Mouse (Mus musculus) MEL (cell line): ENCODE results near the gene Abhd12b. TPM values are rescaled to one million over a fixed set of nuclear protein-coding genes. Genes with fewer than 3 reads are reported as not detected.

ENCODE experiments used
- DNase-seq: peaks from one replicate; pipeline ENCODE4 v3.0.0; 2011; ENCODE audit warnings: low read depth, low spot score
- H3K27ac ChIP-seq: 2 replicates; pipeline ENCODE4 v1.5.1; 2012; ENCODE audit warnings: low read depth, mild to moderate bottlenecking, control low read depth, low read length, moderate library complexity; ENCODE audit not compliant: control insufficient read depth
- H3K27me3 ChIP-seq, 2 experiments: fragments of 150-350 bp in 1 of 2; sonication (generic) in 1 of 2; 2 replicates each; pipeline ENCODE4 v1.6.1; 2012; ENCODE audit warnings: low read length in 2 of 2, mild to moderate bottlenecking in 2 of 2, improper control_type of control experiment in 1 of 2, moderate library complexity in 1 of 2; ENCODE audit not compliant: insufficient read depth in 2 of 2, control insufficient read depth in 1 of 2
- H3K36me3 ChIP-seq, 2 experiments: 2 replicates each; pipeline ENCODE4 v1.6.1; 2012 to 2014; ENCODE audit warnings: low read length in 2 of 2, improper control_type of control experiment in 1 of 2, inconsistent platforms in 1 of 2, mild to moderate bottlenecking in 1 of 2; ENCODE audit not compliant: insufficient read depth in 2 of 2, control insufficient read depth in 1 of 2
- H3K4me1 ChIP-seq, 2 experiments: fragments of 150-350 bp in 1 of 2; sonication (generic) in 1 of 2; 2 replicates each; pipeline ENCODE4 v1.6.1; 2012; ENCODE audit warnings: low read length in 2 of 2, improper control_type of control experiment in 1 of 2, mild to moderate bottlenecking in 1 of 2; ENCODE audit not compliant: insufficient read depth in 2 of 2, control insufficient read depth in 1 of 2
- H3K4me3 ChIP-seq, 2 experiments: fragments of 150-350 bp in 1 of 2; sonication (generic) in 1 of 2; 2 replicates each; pipeline ENCODE4 v1.5.1; 2012; ENCODE audit warnings: low read depth in 2 of 2, low read length in 2 of 2, mild to moderate bottlenecking in 2 of 2, moderate library complexity in 2 of 2, control low read depth in 1 of 2, improper control_type of control experiment in 1 of 2; ENCODE audit not compliant: control insufficient read depth in 1 of 2, insufficient read depth in 1 of 2
- H3K79me2 ChIP-seq: 2 replicates; pipeline ENCODE4 v1.6.1; 2012; ENCODE audit warnings: mild to moderate bottlenecking, low read length, moderate library complexity; ENCODE audit not compliant: control insufficient read depth, poor library complexity, insufficient read depth
- H3K9ac ChIP-seq: 2 replicates; pipeline ENCODE4 v1.6.1; 2012; ENCODE audit warnings: low read depth, mild to moderate bottlenecking, control low read depth, low read length, moderate library complexity; ENCODE audit not compliant: control insufficient read depth, poor library complexity, severe bottlenecking
- H3K9me3 ChIP-seq: fragments of 150-350 bp; sonication (generic); replicated peaks from 2 replicates; pipeline ENCODE4 v1.6.1; 2012; ENCODE audit warnings: mild to moderate bottlenecking, low read length, improper control_type of control experiment, moderate library complexity; ENCODE audit not compliant: insufficient read depth
- CTCF ChIP-seq, 3 experiments: IDR thresholded peaks in 2 of 3; conservative IDR thresholded peaks in 1 of 3; 2 replicates each; pipeline ENCODE4 v1.5.1; 2011 to 2012; ENCODE audit warnings: low read length in 3 of 3, low read depth in 2 of 3, mild to moderate bottlenecking in 2 of 3, improper control_type of control experiment in 1 of 3, inconsistent platforms in 1 of 3, mixed read lengths in 1 of 3, moderate library complexity in 1 of 3; ENCODE audit not compliant: control insufficient read depth in 1 of 3, insufficient read depth in 1 of 3, poor library complexity in 1 of 3, severe bottlenecking in 1 of 3
- E2F4 ChIP-seq: IDR thresholded peaks from 2 replicates; pipeline ENCODE4 v1.6.1; 2011; ENCODE audit warnings: low read depth, low read length, improper control_type of control experiment, borderline replicate concordance
- ELF1 ChIP-seq: IDR thresholded peaks from 2 replicates; pipeline ENCODE4 v1.6.1; 2014; ENCODE audit warnings: low read depth, mild to moderate bottlenecking, inconsistent platforms, low read length, improper control_type of control experiment, moderate library complexity
- EP300 ChIP-seq, 2 experiments: IDR thresholded peaks; 2 replicates each; pipeline ENCODE4 v1.6.1; 2011; ENCODE audit warnings: improper control_type of control experiment in 2 of 2, low read length in 2 of 2, low read depth in 1 of 2, mild to moderate bottlenecking in 1 of 2
- GATA1 ChIP-seq: IDR thresholded peaks from 2 replicates; pipeline ENCODE4 v1.6.1; 2011; ENCODE audit warnings: low read depth, low read length, improper control_type of control experiment
- NELFE ChIP-seq: IDR thresholded peaks from 2 replicates; pipeline ENCODE4 v1.6.1; 2011; ENCODE audit warnings: low read depth, low read length, improper control_type of control experiment
- POLR2A ChIP-seq, 2 experiments: IDR thresholded peaks; 2 replicates each; pipeline ENCODE4 v1.6.1; 2011 to 2012; ENCODE audit warnings: low read length in 2 of 2, mild to moderate bottlenecking in 2 of 2, control low read depth in 1 of 2, improper control_type of control experiment in 1 of 2, low read depth in 1 of 2, moderate library complexity in 1 of 2; ENCODE audit not compliant: control insufficient read depth in 1 of 2, insufficient read depth in 1 of 2, poor library complexity in 1 of 2
- POLR2AphosphoS2 ChIP-seq: IDR thresholded peaks from 2 replicates; pipeline ENCODE4 v1.6.1; 2011; ENCODE audit warnings: low read length, improper control_type of control experiment
- SIN3A ChIP-seq: IDR thresholded peaks from 2 replicates; pipeline ENCODE4 v1.6.1; 2012; ENCODE audit warnings: low read length, improper control_type of control experiment, inconsistent platforms
- SMC3 ChIP-seq: IDR thresholded peaks from 2 replicates; pipeline ENCODE4 v1.6.1; 2011; ENCODE audit warnings: low read depth, low read length, improper control_type of control experiment
- TBP ChIP-seq: IDR thresholded peaks from 2 replicates; pipeline ENCODE4 v1.8.0; 2011; ENCODE audit warnings: low read depth, low read length, improper control_type of control experiment
- polyA plus RNA-seq, 2 experiments: library from polyadenylated mRNA; stranded (reverse) in 1 of 2; unstranded in 1 of 2; fragments of >175 nt in 1 of 2; fragments of >200 nt in 1 of 2; gene quantifications; 2 replicates each; pipeline versions ENCODE4 v1.2.1 to v1.2.4; 2012; ENCODE audit warnings: low replicate concordance in 2 of 2, low read depth in 1 of 2; ENCODE audit not compliant: insufficient read length in 2 of 2, insufficient read depth in 1 of 2, missing spikeins in 1 of 2
- total RNA-seq: library from RNA; depleted of rRNA; stranded (reverse); fragments of 300-350 nt; gene quantifications from 2 replicates; pipeline ENCODE4 v1.2.3, GENCODE M21; 2012

The Abhd12b gene
- total and polyA plus RNA-seq, 3 experiments = not detected

GRCm38 (mm10) chr12:70196341-70196740, 42.4 kb downstream of the Abhd12b start:
- no peak for DNase-seq
- no peaks in the 10 kb centered on the region for H3K9me3 ChIP-seq
- H3K27me3 ChIP-seq = no peaks in the 10 kb centered on the region
- H3K4me1 ChIP-seq = no peaks in the 10 kb centered on the region
- no peak overlapping the region for H3K9ac ChIP-seq
- no peaks in the 10 kb centered on the region for H3K36me3 ChIP-seq
- TF ChIP-seq EP300 (IDR thresholded peaks at IDR 0.05; ENCODE audit: low read depth in 1 of 2, low read length in 2 of 2) = no peak
- no peak for TF ChIP-seq E2F4
- no peak for TF ChIP-seq POLR2A (IDR thresholded peaks at IDR 0.05; ENCODE audit: control insufficient read depth in 1 of 2, insufficient read depth in 1 of 2, low read depth in 1 of 2, low read length in 2 of 2, poor library complexity in 1 of 2)
- TF ChIP-seq, all 39 proteins: peak for 0
- Histone ChIP-seq H3K27ac (no peak overlapping the region), H3K4me3 (no peak overlapping the region), H3K79me2 (no peaks in the 10 kb centered on the region)

GRCm38 (mm10) chr12:70201926-70202529, 48.1 kb downstream of the Abhd12b start:
- peak; percentile 77 for DNase-seq
- H3K79me2 ChIP-seq = no peaks in the 10 kb centered on the region
- TF ChIP-seq EP300 (IDR thresholded peaks at IDR 0.05; ENCODE audit: low read depth in 1 of 2, low read length in 2 of 2) = 0 out of 4 replicates have a peak, but pooled peaks have one; percentile 15 to 26
- TF ChIP-seq SMC3 = peak; percentile 6; the same call in 1 of the 2 replicates
- peak in 1 of 3 experiments; percentile 26; a peak in 3 of 6 replicates for TF ChIP-seq CTCF (IDR thresholded peaks at IDR 0.05 in 2 of 3, conservative IDR thresholded peaks at IDR 0.05 in 1 of 3; ENCODE audit: control insufficient read depth in 1 of 3, insufficient read depth in 1 of 3, low read depth in 2 of 3, low read length in 3 of 3, poor library complexity in 1 of 3, severe bottlenecking in 1 of 3)
- 0 out of 2 replicates have a peak, but pooled peaks have one; percentile 18 for TF ChIP-seq TBP
- TF ChIP-seq NELFE = no peak
- TF ChIP-seq SIN3A = no peak
- TF ChIP-seq, all 39 proteins: peak for 4
- Histone ChIP-seq H3K36me3 (no peaks in the 10 kb centered on the region), H3K4me3 (no peak overlapping the region), H3K9ac (no peak overlapping the region), H3K9me3 (no peaks in the 10 kb centered on the region), H3K27ac (no peak overlapping the region), H3K4me1 (peaks cover 0 to 3% of the 10 kb centered on the region in 2 experiments; a peak in 1 of 4 replicates), H3K27me3 (no peaks in the 10 kb centered on the region)

DNA sequence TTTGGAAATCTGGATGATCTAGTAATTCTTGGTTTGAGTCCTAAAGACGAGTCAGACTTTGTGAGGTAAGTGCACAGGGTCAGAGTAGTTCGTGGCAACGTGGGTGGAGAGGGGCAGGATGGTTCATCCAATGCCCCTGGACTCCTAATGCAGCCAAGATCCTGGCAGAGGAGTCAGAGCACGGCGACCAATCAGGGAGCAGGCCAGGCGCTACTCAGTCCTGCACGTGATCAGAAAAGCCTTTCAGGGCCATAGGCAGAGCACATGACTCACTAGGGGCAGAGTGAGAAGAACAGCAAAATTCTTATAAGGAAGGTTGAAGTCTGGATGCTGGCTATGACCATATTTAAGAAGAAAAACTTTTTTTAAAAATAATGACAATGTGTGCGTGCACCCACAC, 50.5 kb downstream of the Abhd12b start:
- TF ChIP-seq POLR2AphosphoS2 = no peak
- no peak for TF ChIP-seq ELF1
- TF ChIP-seq GATA1 = no peak
- no peak overlapping the region for H3K4me3 ChIP-seq
- H3K36me3 ChIP-seq = no peaks in the 10 kb centered on the region
- DNase-seq = no peak
- no peaks in the 10 kb centered on the region for H3K79me2 ChIP-seq
- no peaks in the 10 kb centered on the region for H3K9me3 ChIP-seq
- no peak overlapping the region for H3K9ac ChIP-seq
- H3K27ac ChIP-seq = no peak overlapping the region
- H3K4me1 ChIP-seq = peaks cover 0 to 3% of the 10 kb centered on the region in 2 experiments; a peak in 1 of 4 replicates
- no peaks in the 10 kb centered on the region for H3K27me3 ChIP-seq
